ENCODE assay signal across 7 mouse cellular contexts in genomic region chr8:111144901-111145459, GRCm38 (mm10). TPM values are rescaled to one million over a fixed set of nuclear protein-coding genes. Genes with fewer than 3 reads are reported as not detected.
DNase-seq lines count a peak whose midpoint lies in the region; ATAC-seq and TF ChIP-seq lines count a peak whose summit lies in the region.
"Not testable (repeated sequence)": the region's sequence is repeated elsewhere in the genome, so short reads cannot be mapped to it uniquely, and the experiment has no call there.

No protein-coding gene starts in this region.

- not testable (repeated sequence) for TF ChIP-seq CTCF in spleen, adult 2 months (IDR thresholded peaks at IDR 0.05; ENCODE audit: extremely low read depth, insufficient read depth, insufficient read length, insufficient replicate concordance)

- H3K4me1 ChIP-seq in embryonic facial prominence, embryonic 11.5 days (ENCODE audit: control insufficient read depth, insufficient read depth, low read length); midbrain, embryonic 14.5 days (ENCODE audit: control insufficient read depth, insufficient read depth, low read length); spleen, adult 2 months (ENCODE audit: control insufficient read depth, insufficient read depth, insufficient read length): not testable (repeated sequence)
- H3K4me1 ChIP-seq in heart, embryonic 12.5 days (replicated peaks), result peaks cover 25% of the 10 kb centered on the region; the same call in 1 of the 2 replicates
- peaks cover 26% of the 10 kb centered on the region for H3K4me1 ChIP-seq in liver, embryonic 12.5 days

- H3K27me3 ChIP-seq in embryonic facial prominence, embryonic 11.5 days (ENCODE audit: control insufficient read depth, insufficient read depth, low read length); heart, embryonic 12.5 days (replicated peaks); liver, embryonic 12.5 days (replicated peaks); midbrain, embryonic 14.5 days (ENCODE audit: control insufficient read depth, insufficient read depth, low read length); spleen, adult 2 months (ENCODE audit: control insufficient read depth, insufficient read depth, low read length): not testable (repeated sequence)

- not testable (repeated sequence) for H3K27ac ChIP-seq in embryonic facial prominence, embryonic 11.5 days (replicated peaks; ENCODE audit: low read depth, low read length); liver, embryonic 12.5 days; midbrain, embryonic 14.5 days (replicated peaks; ENCODE audit: low read depth, low read length); spleen, adult 2 months (ENCODE audit: insufficient read depth, low read length)
- H3K27ac ChIP-seq in heart, embryonic 12.5 days (ENCODE audit: poor library complexity, severe bottlenecking), result peak overlapping the region; percentile 57

- peak; percentile 30 for ATAC-seq in activated CD4-positive, CD25-positive, alpha-beta regulatory T cell, adult 4 months
- peak; percentile 60 for ATAC-seq in embryonic facial prominence, embryonic 11.5 days (replicated peaks; ENCODE audit: insufficient number of reproducible peaks, low FRiP score, low TSS enrichment, low read depth)
- ATAC-seq in heart, embryonic 12.5 days (ENCODE audit: insufficient number of reproducible peaks, low FRiP score), result peak; percentile 66
- peak; percentile 70 for ATAC-seq in liver, embryonic 12.5 days
- ATAC-seq in midbrain, embryonic 14.5 days (ENCODE audit: low FRiP score, low TSS enrichment), result peak; percentile 53

- not testable (repeated sequence) for DNase-seq in embryonic facial prominence, embryonic 11.5 days (ENCODE audit: low spot score)
- peak; percentile 34 for DNase-seq in kidney, adult 9 months
- DNase-seq in midbrain, embryonic 14.5 days, result peak; percentile 7
- DNase-seq in spleen, adult 2 months (ENCODE audit: low read depth in 1 of 2, low spot score in 2 of 2), result peak in 1 of 2 experiments; percentile 8

- not testable (repeated sequence) for H3K9me3 ChIP-seq in embryonic facial prominence, embryonic 11.5 days (replicated peaks; ENCODE audit: control insufficient read depth, low read length); heart, embryonic 12.5 days (replicated peaks); liver, embryonic 12.5 days (replicated peaks); midbrain, embryonic 14.5 days (ENCODE audit: control insufficient read depth, low read length)

- H3K4me3 ChIP-seq in embryonic facial prominence, embryonic 11.5 days (ENCODE audit: low read depth, low read length), result peak overlapping the region; percentile 61
- H3K4me3 ChIP-seq in heart, embryonic 12.5 days, result peak overlapping the region; percentile 78
- H3K4me3 ChIP-seq in liver, embryonic 12.5 days, result peak overlapping the region; percentile 72
- peak overlapping the region; percentile 62 for H3K4me3 ChIP-seq in midbrain, embryonic 14.5 days (replicated peaks; ENCODE audit: low read depth, low read length)
- peak overlapping the region; percentile 69 for H3K4me3 ChIP-seq in spleen, adult 2 months (ENCODE audit: extremely low read depth, insufficient read depth, insufficient read length)

- not testable (repeated sequence) for TF ChIP-seq POLR2A in spleen, adult 2 months (IDR thresholded peaks at IDR 0.05; ENCODE audit: low read depth, low read length)

- peak overlapping the region; percentile 71 for H3K4me2 ChIP-seq in embryonic facial prominence, embryonic 11.5 days (ENCODE audit: low read depth, low read length)
- peak overlapping the region; percentile 88 for H3K4me2 ChIP-seq in heart, embryonic 12.5 days
- peak overlapping the region; percentile 97 for H3K4me2 ChIP-seq in liver, embryonic 12.5 days
- H3K4me2 ChIP-seq in midbrain, embryonic 14.5 days (ENCODE audit: low read length), result peak overlapping the region; percentile 70

- H3K36me3 ChIP-seq in embryonic facial prominence, embryonic 11.5 days (replicated peaks; ENCODE audit: control insufficient read depth, insufficient read depth, low read depth, low read length); heart, embryonic 12.5 days; liver, embryonic 12.5 days; midbrain, embryonic 14.5 days (ENCODE audit: control insufficient read depth, insufficient read depth, low read length); spleen, adult 2 months (ENCODE audit: control insufficient read depth, insufficient read depth, low read length): not testable (repeated sequence)

- WGBS in embryonic facial prominence, embryonic 11.5 days, result 0% methylated on average over 55 of the region's 63 CpGs
- WGBS in heart, embryonic 12.5 days, result under 1% methylated on average over 44 of the region's 63 CpGs
- WGBS in liver, embryonic 12.5 days (ENCODE audit: insufficient replicate concordance), result 1% methylated on average over 55 of the region's 63 CpGs
- WGBS in midbrain, embryonic 14.5 days, result 0% methylated on average over 42 of the region's 63 CpGs
- 1% methylated on average over 48 of the region's 63 CpGs for WGBS in spleen, adult 2 months

- H3K9ac ChIP-seq in embryonic facial prominence, embryonic 11.5 days (replicated peaks; ENCODE audit: low read length), result peak overlapping the region; percentile 57
- peak overlapping the region; percentile 76 for H3K9ac ChIP-seq in heart, embryonic 12.5 days
- peak overlapping the region; percentile 74 for H3K9ac ChIP-seq in liver, embryonic 12.5 days
- peak overlapping the region; percentile 74 for H3K9ac ChIP-seq in midbrain, embryonic 14.5 days (replicated peaks; ENCODE audit: low read length)

RNA-seq across cellular contexts. Expression of gene Pdpr, which starts 50.5 kb away (rescaled TPM):
- 1 to 10 TPM; 8.0 to 8.6 TPM for polyA plus RNA-seq in activated CD4-positive, CD25-positive, alpha-beta regulatory T cell, adult 4 months (2017; shearing (Covaris generic))
- 5.5 and 5.6 TPM in 2 replicates for polyA plus RNA-seq in embryonic facial prominence, embryonic 11.5 days (2014; fragmentation: Nextera tagmentation; extraction: Ambion mirVana)
- 16.2 and 18.1 TPM in 2 replicates for polyA plus RNA-seq in heart, embryonic 12.5 days (2016; fragmentation: Nextera tagmentation; extraction: Ambion mirVana)
- polyA plus RNA-seq in liver, embryonic 12.5 days (2016; fragmentation: Nextera tagmentation; extraction: Ambion mirVana), result 5.1 and 5.5 TPM in 2 replicates
- 6.9 TPM in 2 replicates for polyA plus RNA-seq in midbrain, embryonic 14.5 days (2014; fragmentation: Nextera tagmentation; extraction: Ambion mirVana)
- polyA plus RNA-seq in spleen, adult 2 months (2012; rRNA removed), result 8.1 and 8.6 TPM in 2 replicates

RNA-seq across cellular contexts. Expression of gene Clec18a, which starts 52.8 kb away (rescaled TPM):
- polyA plus RNA-seq in activated CD4-positive, CD25-positive, alpha-beta regulatory T cell, adult 4 months (2017; shearing (Covaris generic)), result not detected
- polyA plus RNA-seq in embryonic facial prominence, embryonic 11.5 days (2014; fragmentation: Nextera tagmentation; extraction: Ambion mirVana), result 2.2 and 5.5 TPM in 2 replicates
- polyA plus RNA-seq in heart, embryonic 12.5 days (2016; fragmentation: Nextera tagmentation; extraction: Ambion mirVana), result not detected in 2 replicates
- polyA plus RNA-seq in liver, embryonic 12.5 days (2016; fragmentation: Nextera tagmentation; extraction: Ambion mirVana), result not detected in 2 replicates
- polyA plus RNA-seq in midbrain, embryonic 14.5 days (2014; fragmentation: Nextera tagmentation; extraction: Ambion mirVana), result 0.09 and 0.34 TPM in 2 replicates
- polyA plus RNA-seq in spleen, adult 2 months (2012; rRNA removed), result not detected in 2 replicates
